Mouse (Mus musculus) macrophage (primary cell): Measurements from ENCODE around the gene Rftn1. TPM values are rescaled to one million over a fixed set of nuclear protein-coding genes. Genes with fewer than 3 reads are reported as not detected.

Experiments
- H3K27ac ChIP-seq: fragments of 350-480 bp; formaldehyde crosslinking; 2 replicates; pipeline ENCODE4 v1.9.0; 2021
- H3K36me3 ChIP-seq: fragments of 350-480 bp; formaldehyde crosslinking; 2 replicates; pipeline ENCODE4 v1.9.0; 2021; ENCODE audit errors: inconsistent target
- H3K4me3 ChIP-seq: fragments of 350-480 bp; formaldehyde crosslinking; 2 replicates; pipeline ENCODE4 v1.9.0; 2021; ENCODE audit errors: inconsistent target
- H3K79me2 ChIP-seq: fragments of 350-480 bp; formaldehyde crosslinking; 2 replicates; pipeline ENCODE4 v1.9.0; 2021; ENCODE audit errors: inconsistent target
- WGBS: methylation state at CpG from one replicate; pipeline ENCODE4 v1.1.7; 2026; ENCODE audit warnings: inconsistent platforms; ENCODE audit not compliant: missing documents; 5-methylcytosine and 5-hydroxymethylcytosine counted together
- polyA plus RNA-seq: library from polyadenylated mRNA; stranded (reverse); fragments of 250-400 nt; gene quantifications from 3 replicates; pipeline ENCODE4 v1.2.4, GENCODE M21; 2018; ENCODE audit warnings: inconsistent platforms

Rftn1 gene
- polyA plus RNA-seq, 1 experiment from 2014 or later: 50.8 TPM

DNA sequence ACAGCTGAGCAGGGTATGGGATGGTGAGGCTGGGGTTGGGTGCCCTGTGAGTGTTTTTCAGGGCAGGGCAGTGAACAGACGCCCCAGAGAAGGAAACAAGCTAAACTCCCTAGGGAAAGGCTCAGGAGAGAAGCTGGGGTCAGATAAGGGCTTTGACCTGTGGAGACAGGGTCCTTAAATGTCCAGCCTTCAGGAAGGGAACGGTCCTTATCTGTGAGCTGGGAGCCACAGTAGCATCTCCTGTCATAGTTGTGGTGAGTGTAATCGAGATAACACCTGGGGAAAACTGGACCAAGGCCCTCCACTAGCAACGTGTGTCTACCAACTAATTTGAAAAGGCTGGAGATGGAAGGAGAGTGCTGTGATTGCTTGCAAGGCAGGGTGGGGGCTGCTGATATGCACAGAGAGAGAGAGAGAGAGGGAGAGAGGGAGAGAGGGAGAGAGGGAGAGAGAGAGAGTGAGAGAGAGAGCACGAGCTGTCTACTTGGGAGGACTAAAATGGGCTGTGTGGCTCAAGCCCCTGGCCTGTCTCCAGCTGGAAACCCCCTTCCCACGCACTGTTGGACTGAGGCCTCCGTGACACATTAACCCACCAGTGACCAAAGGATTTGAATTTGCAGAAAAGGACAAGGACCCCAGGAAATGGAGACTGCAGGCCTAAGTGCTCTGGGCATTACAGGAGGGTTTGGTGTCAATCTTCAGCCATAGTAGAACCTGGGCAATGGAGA lies 137.6 kb downstream of the Rftn1 start:
- 89% methylated on average over 6 of the region's 7 CpGs for WGBS
- no peak overlapping the region for H3K4me3 ChIP-seq

GRCm38 (mm10) chr17:50050456-50050855 lies 140.0 kb downstream of the Rftn1 start:
- WGBS: 9% methylated on average over 9 of the region's 9 CpGs
- H3K79me2 ChIP-seq: no peaks in the 10 kb centered on the region
- 0 out of 2 replicates have a peak overlapping the region, but pooled peaks have one; percentile 14 for H3K27ac ChIP-seq
- peaks cover 57% of the 10 kb centered on the region for H3K36me3 ChIP-seq
- H3K4me3 ChIP-seq: no peak overlapping the region

More for the DNA sequence above, 137.6 kb downstream of the Rftn1 start:
- Histone ChIP-seq H3K79me2 (no peaks in the 10 kb centered on the region), H3K36me3 (peaks cover 35% of the 10 kb centered on the region), H3K27ac (no peak overlapping the region)

DNA sequence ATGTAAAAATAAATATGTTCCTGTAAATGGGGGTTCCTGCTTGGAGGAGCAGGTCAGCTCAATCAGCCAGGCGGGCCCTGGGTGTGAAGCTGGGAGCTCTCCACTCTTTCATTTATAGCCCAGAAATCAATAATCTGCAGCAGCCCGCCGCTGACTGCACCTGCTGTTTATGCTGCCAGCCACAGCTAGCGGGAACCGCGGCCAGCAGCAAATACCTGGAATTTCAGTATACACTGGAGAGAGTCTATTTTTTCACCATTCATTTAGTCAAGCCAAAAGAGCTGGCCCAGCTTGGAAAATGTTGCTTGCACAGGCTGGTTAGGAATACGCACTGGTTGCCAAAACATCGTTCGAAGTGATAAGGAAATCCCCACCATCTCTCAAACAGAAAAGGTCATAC lies 142.3 kb downstream of the Rftn1 start:
- WGBS: 98% methylated on average over 9 of the region's 9 CpGs
- Histone ChIP-seq H3K36me3 (peaks cover 57% of the 10 kb centered on the region), H3K4me3 (no peak overlapping the region), H3K79me2 (no peaks in the 10 kb centered on the region), H3K27ac (no peak overlapping the region)

- peaks cover 57% of the 10 kb centered on the region for H3K36me3 ChIP-seq
- WGBS: 97% methylated on average over 12 of the region's 12 CpGs
- H3K79me2 ChIP-seq: no peaks in the 10 kb centered on the region
- no peak overlapping the region for H3K4me3 ChIP-seq
- no peak overlapping the region for H3K27ac ChIP-seq
Measured at GRCm38 (mm10) chr17:50047182-50047581, 143.3 kb downstream of the Rftn1 start.

GRCm38 (mm10) chr17:50040727-50041410 lies 149.6 kb downstream of the Rftn1 start:
- Histone ChIP-seq H3K79me2 (no peaks in the 10 kb centered on the region), H3K27ac (no peak overlapping the region), H3K36me3 (peaks cover 91% of the 10 kb centered on the region), H3K4me3 (no peak overlapping the region)
- 100% methylated on average over 3 of the region's 3 CpGs for WGBS

- no peak overlapping the region for H3K27ac ChIP-seq
- no peak overlapping the region for H3K4me3 ChIP-seq
- H3K36me3 ChIP-seq: peaks cover 89% of the 10 kb centered on the region
- 90% methylated on average over 10 of the region's 10 CpGs for WGBS
- no peaks in the 10 kb centered on the region for H3K79me2 ChIP-seq
Measured at GRCm38 (mm10) chr17:50037882-50038665, 152.4 kb downstream of the Rftn1 start.

GRCm38 (mm10) chr17:50037416-50037815 lies 153.1 kb downstream of the Rftn1 start:
- Histone ChIP-seq H3K79me2 (no peaks in the 10 kb centered on the region), H3K36me3 (peaks cover 89% of the 10 kb centered on the region), H3K27ac (no peak overlapping the region), H3K4me3 (no peak overlapping the region)
- WGBS: 98% methylated on average over 4 of the region's 4 CpGs

- no peak overlapping the region for H3K27ac ChIP-seq
- 95% methylated on average over 14 of the region's 14 CpGs for WGBS
- H3K4me3 ChIP-seq: no peak overlapping the region
- H3K79me2 ChIP-seq: no peaks in the 10 kb centered on the region
- H3K36me3 ChIP-seq: peaks cover 89% of the 10 kb centered on the region
Measured at GRCm38 (mm10) chr17:50036751-50037385, 153.6 kb downstream of the Rftn1 start.

- 63% methylated on average over 5 of the region's 6 CpGs for WGBS
- Histone ChIP-seq H3K36me3 (peaks cover 72% of the 10 kb centered on the region), H3K79me2 (no peaks in the 10 kb centered on the region), H3K4me3 (no peak overlapping the region), H3K27ac (no peak overlapping the region)
Measured at GRCm38 (mm10) chr17:50033698-50034097, 156.8 kb downstream of the Rftn1 start.

GRCm38 (mm10) chr17:50031548-50032491 lies 158.7 kb downstream of the Rftn1 start:
- H3K27ac ChIP-seq: no peak overlapping the region
- H3K36me3 ChIP-seq: peaks cover 54% of the 10 kb centered on the region
- H3K4me3 ChIP-seq: no peak overlapping the region
- no peaks in the 10 kb centered on the region for H3K79me2 ChIP-seq
- WGBS: 97% methylated on average over 13 of the region's 13 CpGs

GRCm38 (mm10) chr17:50025651-50026050 lies 164.8 kb downstream of the Rftn1 start:
- H3K79me2 ChIP-seq: no peaks in the 10 kb centered on the region
- H3K27ac ChIP-seq: peak overlapping the region; percentile 98
- WGBS: 17% methylated on average over 1 of the region's 1 CpGs
- H3K36me3 ChIP-seq: no peaks in the 10 kb centered on the region
- no peak overlapping the region for H3K4me3 ChIP-seq

DNA sequence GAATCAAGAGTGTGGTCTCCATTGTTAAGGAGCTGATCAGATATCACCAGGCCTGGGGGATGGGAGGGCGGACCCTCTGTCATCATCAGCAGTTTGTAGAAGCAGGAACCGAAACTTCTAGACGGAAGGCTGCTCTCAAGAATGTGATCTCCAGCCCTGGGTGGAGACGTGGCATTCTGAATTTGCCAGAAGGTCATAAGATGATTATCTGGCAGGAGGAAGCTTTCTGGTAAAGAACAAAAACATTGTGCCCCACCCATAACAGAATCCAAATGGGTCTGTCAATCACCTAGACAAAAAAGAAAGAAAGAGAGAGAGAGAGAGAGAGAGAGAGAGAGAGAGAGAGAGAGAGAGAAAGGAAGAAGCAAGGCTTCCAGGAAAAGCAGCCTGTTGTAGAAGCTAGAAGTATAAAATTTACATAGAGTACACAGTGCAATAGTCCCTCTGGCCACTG lies 165.3 kb downstream of the Rftn1 start:
- Histone ChIP-seq H3K79me2 (no peaks in the 10 kb centered on the region), H3K4me3 (no peak overlapping the region), H3K36me3 (no peaks in the 10 kb centered on the region), H3K27ac (peak overlapping the region; percentile 98)
- WGBS: 0% methylated on average over 4 of the region's 4 CpGs

- WGBS: 94% methylated on average over 4 of the region's 4 CpGs
- Histone ChIP-seq H3K36me3 (no peaks in the 10 kb centered on the region), H3K4me3 (no peak overlapping the region), H3K79me2 (no peaks in the 10 kb centered on the region), H3K27ac (no peak overlapping the region)
Measured at GRCm38 (mm10) chr17:50021400-50021799, 169.1 kb downstream of the Rftn1 start.
